Mouse (Mus musculus) megakaryocyte progenitor cell, adult 5-6 weeks (primary cell): ENCODE measurements around the gene Dntt. TPM values are rescaled to one million over a fixed set of nuclear protein-coding genes. Genes with fewer than 3 reads are reported as not detected.

Source experiments
- ATAC-seq: replicated peaks from 2 replicates; pipeline ENCODE4 v1.8.0; 2016; ENCODE audit warnings: mild to moderate bottlenecking, moderate TSS enrichment, inconsistent platforms; ENCODE audit not compliant: poor library complexity
- total RNA-seq, 2 experiments: library from RNA; stranded (forward) in 1 of 2; stranded (reverse) in 1 of 2; fragments of 157-497, 149-512 nt in 1 of 2; fragments of 200-1000 nt in 1 of 2; gene quantifications; 2 replicates each; pipeline versions ENCODE4 v1.2.3 to v1.2.4; 2015 to 2017

Dntt gene
- total RNA-seq, 2 experiments from 2014 or later: 10.0 to 18.3 TPM

GRCm38 (mm10) chr19:41053530-41053929 lies 24.5 kb downstream of the Dntt start:
- ATAC-seq: peak; percentile 90

GRCm38 (mm10) chr19:41054702-41055101 lies 25.6 kb downstream of the Dntt start:
- no peak for ATAC-seq

- ATAC-seq: peak; percentile 100
These were observed 42.4 kb downstream of the Dntt start for GRCm38 (mm10) chr19:41071500-41071899.

- no peak for ATAC-seq
These were observed 44.8 kb downstream of the Dntt start for GRCm38 (mm10) chr19:41073746-41074455.

- ATAC-seq: no peak
These were observed 47.8 kb downstream of the Dntt start, which contains the start of gene Opalin for GRCm38 (mm10) chr19:41076906-41077305. Gene Opalin, minus strand, starts transcription at chr19:41077113.

- ATAC-seq: no peak
These were observed 52.5 kb downstream of the Dntt start for GRCm38 (mm10) chr19:41081589-41081988.

GRCm38 (mm10) chr19:41083646-41084045 lies 54.6 kb downstream of the Dntt start:
- ATAC-seq: no peak

- ATAC-seq: no peak
These were observed 57.2 kb downstream of the Dntt start for GRCm38 (mm10) chr19:41086289-41086688.

- ATAC-seq: peak; percentile 84
These were observed 57.6 kb downstream of the Dntt start for GRCm38 (mm10) chr19:41086700-41087099.

GRCm38 (mm10) chr19:41087901-41088300 lies 58.8 kb downstream of the Dntt start:
- ATAC-seq: no peak

GRCm38 (mm10) chr19:41088491-41088890 lies 59.4 kb downstream of the Dntt start:
- ATAC-seq: no peak

GRCm38 (mm10) chr19:41089833-41090232 lies 60.8 kb downstream of the Dntt start:
- ATAC-seq: peak; percentile 38

- peak; percentile 64 for ATAC-seq
These were observed 62.8 kb downstream of the Dntt start for GRCm38 (mm10) chr19:41091901-41092300.

GRCm38 (mm10) chr19:41097038-41097437 lies 68.0 kb downstream of the Dntt start:
- no peak for ATAC-seq

- ATAC-seq: no peak
These were observed 71.8 kb downstream of the Dntt start for GRCm38 (mm10) chr19:41100863-41101262.

GRCm38 (mm10) chr19:41101390-41101789 lies 72.3 kb downstream of the Dntt start:
- ATAC-seq: no peak

- 0 out of 2 replicates have a peak, but pooled peaks have one; percentile 26 for ATAC-seq
These were observed 75.8 kb downstream of the Dntt start for GRCm38 (mm10) chr19:41104922-41105321.

GRCm38 (mm10) chr19:41107530-41107929 lies 78.5 kb downstream of the Dntt start:
- ATAC-seq: no peak

GRCm38 (mm10) chr19:41108666-41109065 lies 79.6 kb downstream of the Dntt start:
- ATAC-seq: no peak
